Mouse (Mus musculus) midbrain, embryonic 14.5 days (tissue): ENCODE results near the gene Sgk1. TPM values are rescaled to one million over a fixed set of nuclear protein-coding genes. Genes with fewer than 3 reads are reported as not detected.

Source experiments
- ATAC-seq: fragments of 200-750 bp; cut with Nextera tagmentation; 2 replicates; pipeline ENCODE4 v1.8.0; 2017; ENCODE audit warnings: moderate number of reproducible peaks, moderate library complexity; ENCODE audit not compliant: low FRiP score, low TSS enrichment
- DNase-seq: peaks from one replicate; pipeline ENCODE4 v3.0.0-alpha.2; 2015
- H3K27ac ChIP-seq: fragments of 300-500 bp; sonication (generic); replicated peaks from 2 replicates; pipeline ENCODE4 v1.5.1; 2014; ENCODE audit warnings: mild to moderate bottlenecking, low read depth, low read length, moderate library complexity
- H3K27me3 ChIP-seq: fragments of 300-500 bp; sonication (generic); 2 replicates; pipeline ENCODE4 v1.6.1; 2014; ENCODE audit warnings: low read length, control low read depth, mixed read lengths; ENCODE audit not compliant: control insufficient read depth, insufficient read depth
- H3K36me3 ChIP-seq: fragments of 300-500 bp; sonication (generic); 2 replicates; pipeline ENCODE4 v1.6.1; 2014; ENCODE audit warnings: low read length, control low read depth; ENCODE audit not compliant: control insufficient read depth, insufficient read depth
- H3K4me1 ChIP-seq: fragments of 300-500 bp; sonication (generic); 2 replicates; pipeline ENCODE4 v1.6.1; 2014; ENCODE audit warnings: mild to moderate bottlenecking, antibody characterized with exemption, low read length, control low read depth; ENCODE audit not compliant: control insufficient read depth, insufficient read depth
- H3K4me2 ChIP-seq: fragments of 300-500 bp; sonication (generic); 2 replicates; pipeline ENCODE4 v1.6.1; 2014; ENCODE audit warnings: mild to moderate bottlenecking, low read length, moderate library complexity
- H3K4me3 ChIP-seq: fragments of 300-500 bp; sonication (generic); replicated peaks from 2 replicates; pipeline ENCODE4 v1.5.1; 2014; ENCODE audit warnings: low read depth, low read length
- H3K9ac ChIP-seq: fragments of 300-500 bp; sonication (generic); replicated peaks from 2 replicates; pipeline ENCODE4 v1.6.1; 2014; ENCODE audit warnings: mild to moderate bottlenecking, low read length, moderate library complexity
- H3K9me3 ChIP-seq: fragments of 300-500 bp; sonication (generic); 2 replicates; pipeline ENCODE4 v1.6.1; 2016; ENCODE audit warnings: low read length, control low read depth, mixed read lengths; ENCODE audit not compliant: control insufficient read depth
- WGBS: fragments of 180-500 bp; shearing (Covaris S2); extraction: QIAGEN DNeasy Blood & Tissue Kit; methylation state at CpG from one replicate; pipeline ENCODE4 v1.1.7; 2014; 5-methylcytosine and 5-hydroxymethylcytosine counted together
- polyA plus RNA-seq: library from polyadenylated mRNA; unstranded; fragments of >200 nt; fragmentation: Nextera tagmentation; extraction: Ambion mirVana; gene quantifications from 2 replicates; pipeline ENCODE4 v1.2.1, GENCODE M21; 2014

Gene Sgk1
- polyA plus RNA-seq, 1 experiment from 2014 or later = 47.9 TPM

DNA sequence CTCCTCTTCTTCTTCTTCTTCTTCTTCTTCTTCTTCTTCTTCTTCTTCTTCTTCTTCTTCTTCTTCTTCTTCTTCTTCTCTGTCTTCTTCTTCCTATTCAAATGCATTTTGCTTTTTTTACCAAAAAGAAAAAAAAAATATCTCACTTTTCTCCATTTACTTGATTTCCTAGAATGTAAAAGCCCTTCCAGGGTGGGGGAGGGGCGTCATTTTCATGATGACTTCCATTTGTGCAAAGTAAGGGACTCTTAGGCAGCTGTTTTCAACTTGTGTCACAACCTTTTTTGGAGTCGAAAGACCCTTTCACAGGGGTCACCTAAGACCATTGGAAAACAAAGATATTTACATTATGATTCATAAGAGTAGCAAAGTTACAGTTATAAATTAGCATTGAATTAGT lies 22.2 kb downstream of the Sgk1 start:
- ATAC-seq (no peak), DNase-seq (no peak)
- Histone ChIP-seq H3K27me3 (no peaks in the 10 kb centered on the region), H3K4me2 (no peak overlapping the region), H3K4me1 (no peaks in the 10 kb centered on the region), H3K4me3 (no peak overlapping the region), H3K9ac (no peak overlapping the region), H3K36me3 (no peaks in the 10 kb centered on the region), H3K27ac (no peak overlapping the region), H3K9me3 (no peaks in the 10 kb centered on the region)
- WGBS = 81% methylated on average over 2 of the region's 2 CpGs

- H3K27me3 ChIP-seq = no peaks in the 10 kb centered on the region
- no peak for ATAC-seq
- no peaks in the 10 kb centered on the region for H3K4me1 ChIP-seq
- WGBS = 100% methylated on average over 1 of the region's 1 CpGs
- no peak overlapping the region for H3K9ac ChIP-seq
- no peaks in the 10 kb centered on the region for H3K9me3 ChIP-seq
- H3K4me2 ChIP-seq = no peak overlapping the region
- H3K4me3 ChIP-seq = no peak overlapping the region
- DNase-seq = no peak
- no peak overlapping the region for H3K27ac ChIP-seq
- no peaks in the 10 kb centered on the region for H3K36me3 ChIP-seq
Observed at GRCm38 (mm10) chr10:21905616-21906015, 23.6 kb downstream of the Sgk1 start.

DNA sequence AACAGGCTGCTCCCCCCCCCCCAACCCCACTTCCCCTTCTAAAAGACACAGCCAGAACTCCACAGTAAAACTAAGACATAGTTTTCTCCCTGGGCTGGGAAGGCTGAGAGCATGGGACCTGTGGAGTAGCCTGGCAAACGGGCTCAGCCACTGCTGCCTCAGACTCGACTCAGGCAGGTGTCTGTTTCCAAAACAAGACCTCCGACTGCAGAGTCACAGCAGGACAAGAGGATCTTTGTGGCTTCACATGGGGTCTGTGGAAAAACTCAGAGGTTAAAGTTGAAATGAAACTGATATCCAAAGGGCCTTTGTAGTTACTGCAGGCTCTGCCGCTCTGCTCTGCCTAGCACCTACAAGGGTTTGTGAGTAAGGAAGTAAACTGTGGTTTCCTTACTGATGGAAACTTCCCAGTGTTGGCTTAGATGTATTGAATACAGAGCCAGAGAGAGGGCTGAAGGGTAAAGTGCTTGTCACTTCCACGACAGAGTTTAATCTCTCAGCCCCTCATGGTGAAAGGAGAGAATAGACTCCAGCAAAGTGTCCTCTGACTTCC lies 25.0 kb downstream of the Sgk1 start:
- ATAC-seq = no peak
- no peaks in the 10 kb centered on the region for H3K4me1 ChIP-seq
- H3K9ac ChIP-seq = no peak overlapping the region
- H3K27ac ChIP-seq = no peak overlapping the region
- no peaks in the 10 kb centered on the region for H3K36me3 ChIP-seq
- WGBS = 21% methylated on average over 5 of the region's 5 CpGs
- H3K27me3 ChIP-seq = no peaks in the 10 kb centered on the region
- no peak overlapping the region for H3K4me3 ChIP-seq
- DNase-seq = no peak
- H3K9me3 ChIP-seq = no peaks in the 10 kb centered on the region
- no peak overlapping the region for H3K4me2 ChIP-seq

- no peak overlapping the region for H3K4me2 ChIP-seq
- H3K27me3 ChIP-seq = no peaks in the 10 kb centered on the region
- ATAC-seq (no peak), DNase-seq (no peak)
- no peaks in the 10 kb centered on the region for H3K4me1 ChIP-seq
- H3K27ac ChIP-seq = no peak overlapping the region
- H3K36me3 ChIP-seq = no peaks in the 10 kb centered on the region
- no peaks in the 10 kb centered on the region for H3K9me3 ChIP-seq
- WGBS = 69% methylated on average over 3 of the region's 3 CpGs
- no peak overlapping the region for H3K4me3 ChIP-seq
- H3K9ac ChIP-seq = no peak overlapping the region
Observed at GRCm38 (mm10) chr10:21907784-21908183, 25.8 kb downstream of the Sgk1 start.

DNA sequence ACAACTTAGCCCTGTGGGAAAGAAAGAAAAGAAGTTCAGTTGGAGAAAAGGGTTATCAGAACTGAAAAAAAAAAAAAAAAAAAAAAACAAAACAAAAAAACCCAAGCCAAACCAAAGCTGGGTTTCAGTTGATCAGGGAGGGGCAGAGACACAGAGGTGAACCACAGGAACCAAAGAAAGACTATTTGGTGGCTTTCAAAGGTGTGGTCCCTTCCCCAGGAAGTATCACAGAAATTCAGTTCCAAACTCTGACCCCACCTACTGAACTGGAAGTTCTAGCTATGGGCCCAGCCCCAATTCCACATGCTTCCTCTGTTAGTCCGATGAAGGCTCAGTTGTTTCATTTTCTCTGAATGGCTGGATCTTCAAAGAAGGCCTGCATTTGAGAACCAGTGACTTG lies 26.7 kb downstream of the Sgk1 start:
- Histone ChIP-seq H3K27me3 (no peaks in the 10 kb centered on the region), H3K4me1 (no peaks in the 10 kb centered on the region), H3K4me3 (no peak overlapping the region), H3K36me3 (no peaks in the 10 kb centered on the region), H3K9ac (no peak overlapping the region), H3K27ac (no peak overlapping the region), H3K4me2 (no peak overlapping the region), H3K9me3 (no peaks in the 10 kb centered on the region)
- DNase-seq = no peak
- 94% methylated on average over 1 of the region's 1 CpGs for WGBS
- no peak for ATAC-seq

DNA sequence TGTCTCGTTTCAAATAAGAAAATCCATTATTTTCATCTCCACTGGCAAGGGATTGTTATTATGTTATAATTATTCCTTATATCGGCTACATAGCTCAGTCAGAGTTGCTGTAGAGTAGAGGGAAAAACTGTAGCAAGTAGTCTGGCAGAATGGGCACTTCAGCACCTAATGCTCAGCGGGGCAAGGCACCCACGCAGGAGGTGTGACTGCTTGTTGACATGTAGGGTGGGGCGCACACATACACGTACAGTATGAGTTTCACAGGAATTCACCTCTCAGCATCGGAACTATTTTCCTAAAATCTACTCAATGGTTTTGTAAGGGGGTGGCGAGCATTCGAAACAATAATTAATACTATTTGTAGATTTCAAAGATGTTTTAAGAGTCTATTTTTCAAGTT lies 28.4 kb downstream of the Sgk1 start:
- Histone ChIP-seq H3K4me2 (no peak overlapping the region), H3K27me3 (no peaks in the 10 kb centered on the region), H3K4me3 (no peak overlapping the region), H3K27ac (no peak overlapping the region), H3K4me1 (no peaks in the 10 kb centered on the region), H3K9ac (no peak overlapping the region), H3K36me3 (no peaks in the 10 kb centered on the region), H3K9me3 (no peaks in the 10 kb centered on the region)
- WGBS = 92% methylated on average over 9 of the region's 9 CpGs
- ATAC-seq (no peak), DNase-seq (no peak)

- H3K4me2 ChIP-seq = no peak overlapping the region
- H3K27me3 ChIP-seq = no peaks in the 10 kb centered on the region
- no peak overlapping the region for H3K4me3 ChIP-seq
- DNase-seq (peak; percentile 32), ATAC-seq (no peak)
- H3K9me3 ChIP-seq = no peaks in the 10 kb centered on the region
- 70% methylated on average over 10 of the region's 10 CpGs for WGBS
- no peak overlapping the region for H3K9ac ChIP-seq
- H3K36me3 ChIP-seq = no peaks in the 10 kb centered on the region
- no peak overlapping the region for H3K27ac ChIP-seq
- no peaks in the 10 kb centered on the region for H3K4me1 ChIP-seq
Observed at GRCm38 (mm10) chr10:21911303-21911947, 29.4 kb downstream of the Sgk1 start.

DNA sequence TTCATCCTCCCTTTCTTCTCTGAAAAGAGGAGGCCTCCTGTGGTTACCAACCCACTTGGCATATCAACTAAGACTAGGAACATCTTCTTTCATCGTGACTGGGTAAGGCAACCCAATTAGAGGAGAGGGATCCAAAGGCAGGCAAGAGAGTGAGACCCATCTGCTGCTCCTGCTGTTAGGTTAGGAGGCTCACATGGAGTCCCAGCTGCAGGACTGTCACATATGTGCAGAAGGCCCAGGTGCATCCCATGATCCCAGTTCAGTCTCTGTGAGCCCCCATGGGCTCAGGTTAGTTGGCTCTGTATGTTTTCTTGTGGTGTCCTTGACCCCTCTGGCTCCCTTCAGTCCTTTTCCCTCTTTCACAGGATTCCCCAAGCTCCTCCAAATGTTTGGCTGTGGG lies 32.8 kb downstream of the Sgk1 start:
- Histone ChIP-seq H3K4me2 (no peak overlapping the region), H3K9ac (no peak overlapping the region), H3K27me3 (no peaks in the 10 kb centered on the region), H3K27ac (no peak overlapping the region), H3K36me3 (no peaks in the 10 kb centered on the region), H3K9me3 (no peaks in the 10 kb centered on the region), H3K4me1 (no peaks in the 10 kb centered on the region), H3K4me3 (no peak overlapping the region)
- ATAC-seq (0 out of 2 replicates have a peak, but pooled peaks have one; percentile 6), DNase-seq (peak; percentile 9)
- 5% methylated on average over 1 of the region's 1 CpGs for WGBS

- DNase-seq (no peak), ATAC-seq (no peak)
- Histone ChIP-seq H3K4me3 (no peak overlapping the region), H3K9me3 (no peaks in the 10 kb centered on the region), H3K4me2 (no peak overlapping the region), H3K27ac (no peak overlapping the region), H3K36me3 (no peaks in the 10 kb centered on the region), H3K9ac (no peak overlapping the region), H3K27me3 (no peaks in the 10 kb centered on the region), H3K4me1 (no peaks in the 10 kb centered on the region)
- 86% methylated on average over 11 of the region's 11 CpGs for WGBS
Observed at GRCm38 (mm10) chr10:21916301-21917071, 34.5 kb downstream of the Sgk1 start.
